Comparison of ENCODE assay signal across 8 mouse cellular contexts in genomic region chr4:150008325-150008852, GRCm38 (mm10). TPM values are rescaled to one million over a fixed set of nuclear protein-coding genes. Genes with fewer than 3 reads are reported as not detected.
DNase-seq lines count a peak whose midpoint lies in the region; ATAC-seq and TF ChIP-seq lines count a peak whose summit lies in the region.

No protein-coding gene starts in this region.

- peak overlapping the region; percentile 91 for H3K9ac ChIP-seq in embryonic facial prominence, embryonic 14.5 days (ENCODE audit: low read depth, low read length)
- H3K9ac ChIP-seq in heart, embryonic 11.5 days (ENCODE audit: low read depth, low read length), result peak overlapping the region; percentile 86
- H3K9ac ChIP-seq in kidney, embryonic 15.5 days, result peak overlapping the region; percentile 91
- H3K9ac ChIP-seq in neural tube, embryonic 14.5 days (replicated peaks; ENCODE audit: low read depth, low read length), result peak overlapping the region; percentile 84

- H3K4me3 ChIP-seq in embryonic facial prominence, embryonic 14.5 days (ENCODE audit: low read depth, low read length), result peak overlapping the region; percentile 80
- peak overlapping the region; percentile 58 for H3K4me3 ChIP-seq in heart, embryonic 11.5 days (ENCODE audit: low read depth, low read length)
- H3K4me3 ChIP-seq in kidney, embryonic 15.5 days (replicated peaks), result peak overlapping the region; percentile 75
- peak overlapping the region; percentile 67 for H3K4me3 ChIP-seq in lung, adult 2 months (replicated peaks; ENCODE audit: extremely low read depth, low read depth, low read length)
- H3K4me3 ChIP-seq in neural tube, embryonic 14.5 days (ENCODE audit: low read depth, low read length), result peak overlapping the region; percentile 66

- peak; percentile 56 for TF ChIP-seq CTCF in lung, adult 2 months (IDR thresholded peaks at IDR 0.05; ENCODE audit: insufficient read depth, low read length)

- peak; percentile 83 for DNase-seq in CD4-positive helper T cell, adult 2 months (ENCODE audit: low read depth, low spot score)
- DNase-seq in adrenal gland, postnatal 4 days (ENCODE audit: low spot score in 2 of 2), result peak; percentile 46 to 76
- peak; percentile 88 for DNase-seq in embryonic facial prominence, embryonic 14.5 days (ENCODE audit: low spot score)
- DNase-seq in lung, adult 2 months, result peak; percentile 78
- DNase-seq in testis, postnatal 14 days (ENCODE audit: low spot score), result peak; percentile 69

- H3K9me3 ChIP-seq in embryonic facial prominence, embryonic 14.5 days (ENCODE audit: control insufficient read depth, low read length), result no peaks in the 10 kb centered on the region
- no peaks in the 10 kb centered on the region; the same call in 1 of the 2 replicates for H3K9me3 ChIP-seq in heart, embryonic 11.5 days (replicated peaks; ENCODE audit: control insufficient read depth, low read length)
- H3K9me3 ChIP-seq in kidney, embryonic 15.5 days (replicated peaks), result no peaks in the 10 kb centered on the region
- no peaks in the 10 kb centered on the region for H3K9me3 ChIP-seq in neural tube, embryonic 14.5 days (ENCODE audit: control insufficient read depth, low read length)

- H3K4me1 ChIP-seq in embryonic facial prominence, embryonic 14.5 days (ENCODE audit: control insufficient read depth, insufficient read depth, low read length), result peaks cover 20% of the 10 kb centered on the region
- H3K4me1 ChIP-seq in heart, embryonic 11.5 days (ENCODE audit: control insufficient read depth, insufficient read depth, low read length), result peaks cover 11% of the 10 kb centered on the region
- peaks cover 49% of the 10 kb centered on the region for H3K4me1 ChIP-seq in kidney, embryonic 15.5 days
- peaks cover 3% of the 10 kb centered on the region; the same call in 1 of the 2 replicates for H3K4me1 ChIP-seq in lung, adult 2 months (ENCODE audit: control insufficient read depth, insufficient read depth, low read length)
- 0 out of 2 replicates have a peak, but pooled peaks cover 5% of the 10 kb centered on the region for H3K4me1 ChIP-seq in neural tube, embryonic 14.5 days (ENCODE audit: control insufficient read depth, insufficient read depth, low read length)

- H3K27me3 ChIP-seq in embryonic facial prominence, embryonic 14.5 days (replicated peaks; ENCODE audit: control insufficient read depth, insufficient read depth, low read length), result no peaks in the 10 kb centered on the region
- no peaks in the 10 kb centered on the region for H3K27me3 ChIP-seq in heart, embryonic 11.5 days (ENCODE audit: control insufficient read depth, insufficient read depth, low read length)
- no peaks in the 10 kb centered on the region for H3K27me3 ChIP-seq in kidney, embryonic 15.5 days
- no peaks in the 10 kb centered on the region for H3K27me3 ChIP-seq in neural tube, embryonic 14.5 days (ENCODE audit: control insufficient read depth, insufficient read depth, low read length)

- ATAC-seq in embryonic facial prominence, embryonic 14.5 days (ENCODE audit: low read depth), result peak; percentile 93
- peak; percentile 77 for ATAC-seq in heart, embryonic 11.5 days (replicated peaks; ENCODE audit: insufficient number of reproducible peaks, low FRiP score, low TSS enrichment)
- ATAC-seq in kidney, embryonic 15.5 days (replicated peaks; ENCODE audit: low FRiP score), result peak; percentile 89
- peak; percentile 84 for ATAC-seq in neural tube, embryonic 14.5 days (ENCODE audit: low read depth)

- 0% methylated on average over 27 of the region's 42 CpGs for WGBS in embryonic facial prominence, embryonic 14.5 days
- under 1% methylated on average over 42 of the region's 42 CpGs for WGBS in heart, embryonic 11.5 days (ENCODE audit: insufficient replicate concordance)
- under 1% methylated on average over 41 of the region's 42 CpGs for WGBS in kidney, embryonic 15.5 days
- under 1% methylated on average over 42 of the region's 42 CpGs for WGBS in lung, adult 2 months
- under 1% methylated on average over 42 of the region's 42 CpGs for WGBS in neural tube, embryonic 14.5 days

- H3K36me3 ChIP-seq in embryonic facial prominence, embryonic 14.5 days (ENCODE audit: control insufficient read depth, insufficient read depth, low read length), result no peaks in the 10 kb centered on the region
- no peaks in the 10 kb centered on the region for H3K36me3 ChIP-seq in heart, embryonic 11.5 days (ENCODE audit: control insufficient read depth, insufficient read depth, low read length)
- H3K36me3 ChIP-seq in kidney, embryonic 15.5 days, result no peaks in the 10 kb centered on the region
- no peaks in the 10 kb centered on the region for H3K36me3 ChIP-seq in neural tube, embryonic 14.5 days (ENCODE audit: control insufficient read depth, insufficient read depth, low read length)

- peak overlapping the region; percentile 91 for H3K27ac ChIP-seq in embryonic facial prominence, embryonic 14.5 days (replicated peaks; ENCODE audit: low read depth, low read length)
- H3K27ac ChIP-seq in heart, embryonic 11.5 days (ENCODE audit: low read depth, low read length), result peak overlapping the region; percentile 94
- H3K27ac ChIP-seq in kidney, embryonic 15.5 days, result peak overlapping the region; percentile 97
- peak overlapping the region; percentile 88 for H3K27ac ChIP-seq in neural tube, embryonic 14.5 days (ENCODE audit: low read depth, low read length)

- peak; percentile 6; the same call in 1 of the 2 replicates for TF ChIP-seq POLR2A in lung, adult 2 months (IDR thresholded peaks at IDR 0.05; ENCODE audit: borderline replicate concordance, extremely low read depth, low read depth, low read length)

- peak overlapping the region; percentile 64 for H3K4me2 ChIP-seq in embryonic facial prominence, embryonic 14.5 days (ENCODE audit: low read depth, low read length)
- peak overlapping the region; percentile 83 for H3K4me2 ChIP-seq in heart, embryonic 11.5 days
- peak overlapping the region; percentile 84 for H3K4me2 ChIP-seq in kidney, embryonic 15.5 days
- peak overlapping the region; percentile 79 for H3K4me2 ChIP-seq in neural tube, embryonic 14.5 days (ENCODE audit: low read depth, low read length)

RNA-seq across cellular contexts. Expression of gene H6pd, which starts 0.4 kb away (rescaled TPM):
- 100 to 1,000 TPM; 108 to 120 TPM for total RNA-seq in adrenal gland, postnatal 4 days (2021)
- 14.1 and 14.7 TPM in 2 replicates for polyA plus RNA-seq in embryonic facial prominence, embryonic 14.5 days (2014; fragmentation: Nextera tagmentation; extraction: Ambion mirVana)
- polyA plus RNA-seq in heart, embryonic 11.5 days (2014; fragmentation: Nextera tagmentation; extraction: Ambion mirVana), result 4.8 and 6.2 TPM in 2 replicates
- polyA plus RNA-seq in kidney, embryonic 15.5 days (2015; fragmentation: Nextera tagmentation; extraction: Ambion mirVana), result 17.8 and 18.5 TPM in 2 replicates
- 148 and 171 TPM in 2 replicates for polyA plus RNA-seq in lung, adult 2 months (2012; rRNA removed)
- 2.0 and 3.3 TPM in 2 replicates for polyA plus RNA-seq in neural tube, embryonic 14.5 days (2014; fragmentation: Nextera tagmentation; extraction: Ambion mirVana)

RNA-seq across cellular contexts. Expression of gene Spsb1, which starts 53.5 kb away (rescaled TPM):
- 10 to 100 TPM; 36.9 to 42.0 TPM for total RNA-seq in adrenal gland, postnatal 4 days (2021)
- 16.3 and 19.6 TPM in 2 replicates for polyA plus RNA-seq in embryonic facial prominence, embryonic 14.5 days (2014; fragmentation: Nextera tagmentation; extraction: Ambion mirVana)
- polyA plus RNA-seq in heart, embryonic 11.5 days (2014; fragmentation: Nextera tagmentation; extraction: Ambion mirVana), result 4.7 and 5.6 TPM in 2 replicates
- polyA plus RNA-seq in kidney, embryonic 15.5 days (2015; fragmentation: Nextera tagmentation; extraction: Ambion mirVana), result 11.7 and 12.7 TPM in 2 replicates
- 20.2 and 23.4 TPM in 2 replicates for polyA plus RNA-seq in lung, adult 2 months (2012; rRNA removed)
- polyA plus RNA-seq in neural tube, embryonic 14.5 days (2014; fragmentation: Nextera tagmentation; extraction: Ambion mirVana), result 5.9 and 9.4 TPM in 2 replicates

Comparison
In these comparisons a context has a peak if more than half of its experiments do, and no peak if none do; other contexts are left out.
1. Peak in every context shown above with its lines: DNase-seq, ATAC-seq, H3K4me3 ChIP-seq and H3K27ac ChIP-seq.